Mouse (Mus musculus): ENCODE measurements around the gene Cnih4. TPM values are rescaled to one million over a fixed set of nuclear protein-coding genes. Genes with fewer than 3 reads are reported as not detected.
A peak's percentile ranks its signal among the peaks of the same experiment; 100 is the strongest.

The Cnih4 gene
- polyA plus RNA-seq, 1 experiment: 31.2 TPM

DNA sequence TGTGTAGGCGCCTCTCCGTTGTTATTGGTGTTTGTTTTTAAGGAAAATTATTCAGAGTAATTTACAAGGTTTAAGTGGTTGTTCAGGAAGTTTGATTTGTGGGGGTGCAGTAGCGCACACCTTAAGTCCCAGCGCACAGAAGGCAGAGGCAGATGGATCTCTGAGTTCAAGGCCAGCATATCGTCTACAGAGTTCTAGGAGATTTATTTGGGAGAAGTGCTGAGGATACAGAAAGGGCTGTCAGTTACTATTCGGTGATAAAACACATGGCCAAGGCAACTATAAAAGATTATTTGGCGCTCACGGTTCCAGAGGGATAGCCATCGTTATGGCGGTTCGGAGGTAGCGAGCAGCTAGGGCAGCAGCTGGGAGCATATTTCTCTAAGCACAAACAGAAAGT is 473 bp downstream of the Cnih4 start:
- peak overlapping the region; percentile 66 for H3K4me3 ChIP-seq (replicated peaks; ENCODE audit: insufficient read depth, low read depth, low read length)
- WGBS: 5% methylated on average over 12 of the region's 12 CpGs
- DNase-seq: no peak
- peaks cover 5% of the 10 kb centered on the region; the same call in 1 of the 2 replicates for H3K4me1 ChIP-seq (ENCODE audit: control insufficient read depth, insufficient read depth, low read length)
- H3K27me3 ChIP-seq (ENCODE audit: control insufficient read depth, insufficient read depth, low read length): no peaks in the 10 kb centered on the region
- TF ChIP-seq POLR2A (IDR thresholded peaks at IDR 0.05; ENCODE audit: borderline replicate concordance, insufficient read depth, low read length) (no peak), CTCF (IDR thresholded peaks at IDR 0.05; ENCODE audit: borderline replicate concordance, insufficient read depth, low read depth, low read length) (no peak)
- no peak overlapping the region for H3K27ac ChIP-seq (ENCODE audit: insufficient read depth, low read length)

DNA sequence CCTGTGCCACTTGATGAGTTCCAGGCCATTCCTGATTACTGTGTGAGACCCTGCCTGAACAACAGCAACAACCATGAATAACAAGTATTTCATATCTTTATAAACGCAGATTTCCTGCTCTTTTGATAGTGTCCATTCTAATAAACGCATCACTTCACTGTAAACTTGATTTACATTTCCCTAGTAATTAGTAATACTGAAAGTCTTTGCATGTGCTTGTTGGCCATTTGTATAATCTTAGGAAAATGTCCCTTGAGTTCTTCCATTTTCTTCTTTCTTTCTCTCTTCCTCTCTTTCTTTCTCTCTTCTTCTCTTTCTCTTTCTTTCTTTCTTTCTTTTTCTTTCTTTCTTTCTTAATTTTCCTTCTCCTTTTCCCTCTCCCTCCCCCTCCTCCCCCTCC is 1.7 kb downstream of the Cnih4 start:
- no peak overlapping the region for H3K27ac ChIP-seq (ENCODE audit: insufficient read depth, low read length)
- 92% methylated on average over 2 of the region's 2 CpGs for WGBS
- H3K4me1 ChIP-seq (ENCODE audit: control insufficient read depth, insufficient read depth, low read length): peaks cover 5% of the 10 kb centered on the region; the same call in 1 of the 2 replicates
- H3K27me3 ChIP-seq (ENCODE audit: control insufficient read depth, insufficient read depth, low read length): no peaks in the 10 kb centered on the region
- DNase-seq: no peak
- TF ChIP-seq CTCF (IDR thresholded peaks at IDR 0.05; ENCODE audit: borderline replicate concordance, insufficient read depth, low read depth, low read length) (no peak), POLR2A (IDR thresholded peaks at IDR 0.05; ENCODE audit: borderline replicate concordance, insufficient read depth, low read length) (no peak)
- H3K4me3 ChIP-seq (replicated peaks; ENCODE audit: insufficient read depth, low read depth, low read length): no peak overlapping the region

DNA sequence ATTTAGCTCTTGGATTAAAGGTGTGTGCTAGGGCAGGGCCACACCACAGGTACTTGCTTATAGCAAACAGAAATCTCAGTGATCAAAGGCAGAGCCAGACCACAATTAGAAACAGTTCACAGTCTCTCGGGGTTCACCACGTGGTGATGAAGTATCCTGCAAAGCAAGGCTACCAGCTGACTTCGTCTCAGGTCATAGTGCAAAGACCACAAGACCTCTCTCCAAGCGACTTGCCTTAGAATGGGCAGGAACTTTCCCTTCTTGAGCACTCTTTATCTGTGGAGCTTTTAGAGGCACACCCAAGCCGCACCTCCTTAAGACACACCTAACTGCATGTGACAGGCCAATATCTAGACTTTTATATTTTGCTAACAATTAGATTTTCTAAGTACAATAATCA is 4.0 kb downstream of the Cnih4 start:
- peaks cover 2% of the 10 kb centered on the region; the same call in 1 of the 2 replicates for H3K4me1 ChIP-seq (ENCODE audit: control insufficient read depth, insufficient read depth, low read length)
- no peak for DNase-seq
- WGBS: 74% methylated on average over 5 of the region's 5 CpGs
- no peak overlapping the region for H3K4me3 ChIP-seq (replicated peaks; ENCODE audit: insufficient read depth, low read depth, low read length)
- no peak for TF ChIP-seq CTCF (IDR thresholded peaks at IDR 0.05; ENCODE audit: borderline replicate concordance, insufficient read depth, low read depth, low read length)
- TF ChIP-seq POLR2A (IDR thresholded peaks at IDR 0.05; ENCODE audit: borderline replicate concordance, insufficient read depth, low read length): no peak
- H3K27me3 ChIP-seq (ENCODE audit: control insufficient read depth, insufficient read depth, low read length): no peaks in the 10 kb centered on the region
- no peak overlapping the region for H3K27ac ChIP-seq (ENCODE audit: insufficient read depth, low read length)

DNA sequence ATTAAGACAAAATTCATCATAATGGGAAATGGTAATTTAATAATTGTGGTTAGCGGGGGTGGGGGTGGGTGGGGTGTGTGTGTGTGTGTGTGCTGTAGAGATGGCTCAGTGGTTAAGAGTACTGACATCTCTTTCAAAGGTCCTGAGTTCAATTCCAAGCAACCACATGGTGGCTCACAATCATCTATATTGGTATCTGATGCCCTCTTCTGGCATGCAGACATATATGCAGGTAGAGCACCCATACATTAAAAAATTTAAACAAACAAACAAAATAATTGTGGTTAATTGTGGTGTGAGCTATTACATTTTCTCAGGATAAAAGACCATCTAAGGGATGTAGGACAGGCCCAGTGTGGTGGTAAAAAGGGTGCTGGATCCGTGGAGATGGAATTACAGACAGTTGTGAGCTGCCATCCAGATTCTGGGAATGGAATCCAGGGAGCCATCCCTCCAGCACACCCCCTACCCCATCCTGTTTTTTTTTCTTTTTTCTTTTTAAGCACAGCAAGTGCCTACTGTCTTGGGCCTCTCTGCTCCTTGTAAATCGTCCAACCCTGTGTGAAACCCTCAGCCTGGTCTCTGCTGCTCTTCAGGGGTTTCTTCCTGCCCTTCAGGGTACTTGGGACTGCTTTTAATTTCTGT is 5.0 kb downstream of the Cnih4 start:
- H3K4me1 ChIP-seq (ENCODE audit: control insufficient read depth, insufficient read depth, low read length): peaks cover 2% of the 10 kb centered on the region; the same call in 1 of the 2 replicates
- no peaks in the 10 kb centered on the region for H3K27me3 ChIP-seq (ENCODE audit: control insufficient read depth, insufficient read depth, low read length)
- no peak overlapping the region for H3K27ac ChIP-seq (ENCODE audit: insufficient read depth, low read length)
- H3K4me3 ChIP-seq (replicated peaks; ENCODE audit: insufficient read depth, low read depth, low read length): no peak overlapping the region
- no peak for DNase-seq
- no peak for TF ChIP-seq CTCF (IDR thresholded peaks at IDR 0.05; ENCODE audit: borderline replicate concordance, insufficient read depth, low read depth, low read length)
- no peak for TF ChIP-seq POLR2A (IDR thresholded peaks at IDR 0.05; ENCODE audit: borderline replicate concordance, insufficient read depth, low read length)
- 75% methylated on average over 3 of the region's 3 CpGs for WGBS

DNA sequence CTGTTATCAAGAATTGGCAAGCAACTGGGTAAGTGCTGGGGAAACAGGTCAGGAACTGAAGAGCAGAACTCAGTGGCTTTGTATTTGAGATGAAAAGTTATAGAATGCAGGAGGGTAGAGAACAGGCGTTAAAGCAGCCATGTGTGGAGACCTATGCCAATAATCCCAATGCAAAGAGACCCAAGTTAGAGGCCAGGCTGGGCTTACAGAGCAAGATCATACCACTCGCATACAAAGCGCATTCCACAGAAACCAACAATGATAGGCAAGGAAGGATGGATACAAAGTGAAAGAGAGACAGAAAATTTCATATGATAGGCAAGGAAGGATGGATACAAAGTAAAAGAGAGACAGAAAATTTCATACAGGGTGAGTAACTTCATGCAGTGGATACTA is 5.9 kb downstream of the Cnih4 start:
- peaks cover under 1% of the 10 kb centered on the region; the same call in 1 of the 2 replicates for H3K4me1 ChIP-seq (ENCODE audit: control insufficient read depth, insufficient read depth, low read length)
- H3K4me3 ChIP-seq (replicated peaks; ENCODE audit: insufficient read depth, low read depth, low read length): no peak overlapping the region
- no peaks in the 10 kb centered on the region for H3K27me3 ChIP-seq (ENCODE audit: control insufficient read depth, insufficient read depth, low read length)
- 67% methylated on average over 3 of the region's 3 CpGs for WGBS
- no peak for TF ChIP-seq POLR2A (IDR thresholded peaks at IDR 0.05; ENCODE audit: borderline replicate concordance, insufficient read depth, low read length)
- TF ChIP-seq CTCF (IDR thresholded peaks at IDR 0.05; ENCODE audit: borderline replicate concordance, insufficient read depth, low read depth, low read length): no peak
- H3K27ac ChIP-seq (ENCODE audit: insufficient read depth, low read length): no peak overlapping the region
- DNase-seq: no peak

GRCm38 (mm10) chr1:181150827-181151534 is 6.5 kb downstream of the Cnih4 start:
- no peaks in the 10 kb centered on the region for H3K4me1 ChIP-seq (ENCODE audit: control insufficient read depth, insufficient read depth, low read length)
- DNase-seq: peak; percentile 91
- no peaks in the 10 kb centered on the region for H3K27me3 ChIP-seq (ENCODE audit: control insufficient read depth, insufficient read depth, low read length)
- peak overlapping the region; percentile 75 for H3K4me3 ChIP-seq (replicated peaks; ENCODE audit: insufficient read depth, low read depth, low read length)
- TF ChIP-seq POLR2A (IDR thresholded peaks at IDR 0.05; ENCODE audit: borderline replicate concordance, insufficient read depth, low read length) (peak; percentile 78), CTCF (IDR thresholded peaks at IDR 0.05; ENCODE audit: borderline replicate concordance, insufficient read depth, low read depth, low read length) (no peak)
- H3K27ac ChIP-seq (ENCODE audit: insufficient read depth, low read length): 0 out of 2 replicates have a peak overlapping the region, but pooled peaks have one; percentile 8
- 1% methylated on average over 59 of the region's 59 CpGs for WGBS

GRCm38 (mm10) chr1:181151541-181151940 is 7.0 kb downstream of the Cnih4 start:
- 26% methylated on average over 5 of the region's 5 CpGs for WGBS
- Histone ChIP-seq H3K4me1 (ENCODE audit: control insufficient read depth, insufficient read depth, low read length) (no peaks in the 10 kb centered on the region), H3K4me3 (replicated peaks; ENCODE audit: insufficient read depth, low read depth, low read length) (peak overlapping the region; percentile 30), H3K27me3 (ENCODE audit: control insufficient read depth, insufficient read depth, low read length) (no peaks in the 10 kb centered on the region), H3K27ac (ENCODE audit: insufficient read depth, low read length) (no peak overlapping the region)
- DNase-seq: no peak
- TF ChIP-seq POLR2A (IDR thresholded peaks at IDR 0.05; ENCODE audit: borderline replicate concordance, insufficient read depth, low read length): no peak
- no peak for TF ChIP-seq CTCF (IDR thresholded peaks at IDR 0.05; ENCODE audit: borderline replicate concordance, insufficient read depth, low read depth, low read length)

DNA sequence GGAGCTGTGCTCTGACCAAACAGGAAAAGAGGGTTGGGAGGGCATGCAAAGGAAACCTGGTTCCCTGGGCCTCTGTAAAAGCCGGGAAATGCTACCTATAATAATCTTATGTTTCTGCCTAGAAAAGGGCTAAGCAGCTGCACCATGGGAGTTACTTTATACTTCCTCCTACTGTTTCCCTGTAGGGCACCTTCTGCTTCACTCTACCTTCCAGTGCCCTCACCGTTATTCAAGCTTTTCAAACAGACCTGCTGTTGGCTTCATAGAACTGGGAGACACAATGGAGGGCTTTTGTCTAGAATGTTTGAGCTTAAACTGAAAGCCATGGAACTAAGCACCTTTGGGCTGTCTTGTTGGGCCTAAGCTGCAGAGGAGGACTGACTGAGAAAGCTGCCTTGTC is 23.3 kb downstream of the Cnih4 start:
- H3K4me1 ChIP-seq (ENCODE audit: control insufficient read depth, insufficient read depth, low read length): no peaks in the 10 kb centered on the region
- no peak overlapping the region for H3K4me3 ChIP-seq (replicated peaks; ENCODE audit: insufficient read depth, low read depth, low read length)
- DNase-seq: no peak
- TF ChIP-seq CTCF (IDR thresholded peaks at IDR 0.05; ENCODE audit: borderline replicate concordance, insufficient read depth, low read depth, low read length) (no peak), POLR2A (IDR thresholded peaks at IDR 0.05; ENCODE audit: borderline replicate concordance, insufficient read depth, low read length) (no peak)
- H3K27me3 ChIP-seq (ENCODE audit: control insufficient read depth, insufficient read depth, low read length): no peaks in the 10 kb centered on the region
- no peak overlapping the region for H3K27ac ChIP-seq (ENCODE audit: insufficient read depth, low read length)
- 63% methylated on average over 2 of the region's 2 CpGs for WGBS

Measured in cerebellum, adult 2 months (tissue).